Mouse (Mus musculus): Measurements from ENCODE around the gene Otub1.

Gene Otub1

GRCm38 (mm10) chr19:7205753-7206736, at the start of gene Otub1:
Gene Otub1, minus strand, starts transcription at chr19:7206316.
- peak; percentile 95 for DNase-seq (ENCODE audit: low read depth, low spot score)

DNA sequence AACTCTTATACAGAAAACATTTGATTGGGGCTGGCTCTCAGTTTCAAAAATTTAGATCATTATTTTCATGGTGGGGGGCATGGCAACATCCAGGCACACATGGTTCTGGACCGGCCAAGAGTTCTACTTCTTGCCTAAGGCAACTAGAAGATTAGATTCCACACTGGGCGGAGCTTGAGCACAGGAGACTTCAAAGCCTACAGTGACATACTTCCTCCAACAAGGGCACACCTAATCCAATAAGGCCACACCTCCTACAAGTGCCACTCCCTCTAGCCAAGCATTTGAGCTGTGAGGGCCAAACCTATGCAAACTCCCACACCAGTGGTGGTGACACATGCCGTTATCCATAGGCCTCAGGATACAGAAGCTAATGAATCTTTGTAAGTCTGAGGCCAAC, 39.9 kb upstream of the Otub1 start:
- no peak for DNase-seq (ENCODE audit: low read depth, low spot score)

DNA sequence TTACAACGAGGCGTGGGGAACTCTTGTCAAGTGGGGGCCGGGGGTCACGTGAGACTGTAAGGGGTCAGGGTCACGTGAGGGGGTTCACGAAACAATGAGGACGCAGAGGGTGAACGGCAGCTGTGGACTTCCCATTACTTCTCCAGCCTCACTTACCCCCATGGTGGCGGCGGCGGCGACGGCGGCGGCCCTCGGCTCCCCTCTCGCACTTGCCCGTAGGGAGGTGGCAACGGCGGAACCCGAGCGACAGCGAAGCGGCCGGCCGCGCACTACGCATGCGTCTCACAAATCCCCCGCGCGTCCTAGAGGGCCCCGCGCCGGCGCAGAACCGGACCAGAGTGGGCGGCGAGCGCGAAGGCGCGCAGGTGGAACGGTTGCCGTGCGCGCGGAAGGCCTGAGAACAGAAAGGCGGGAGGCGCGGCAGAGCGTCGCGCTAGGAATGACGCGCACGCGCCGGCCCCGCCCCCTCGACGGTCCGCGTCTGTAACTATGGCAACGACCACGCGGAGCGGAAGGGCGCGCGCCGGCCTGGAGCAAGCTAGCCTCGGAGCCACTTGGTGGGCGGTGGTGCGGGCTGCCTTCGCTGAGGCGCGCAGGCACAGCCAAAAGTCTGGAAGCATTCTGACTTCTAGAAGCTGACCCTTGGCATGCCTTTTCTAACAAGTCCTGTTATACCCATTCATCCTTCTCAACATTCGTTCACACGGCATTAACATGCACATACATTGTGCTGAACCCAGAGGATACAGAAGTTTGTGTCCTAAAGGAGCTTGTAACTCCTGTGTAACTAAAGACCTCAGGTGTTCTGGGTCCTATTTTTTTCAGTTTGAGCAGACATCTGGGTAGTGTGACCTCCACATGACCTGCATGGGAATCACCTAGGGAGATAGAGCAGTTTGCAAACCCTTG, 34.9 kb upstream of the Otub1 start, which contains the start of gene Naa40:
Gene Naa40, minus strand, starts transcription at position 402 of the 909 bp plus-strand sequence.
- DNase-seq (ENCODE audit: low read depth, low spot score) = peak; percentile 98

- peak; percentile 35 for DNase-seq (ENCODE audit: low read depth, low spot score)
Measured at GRCm38 (mm10) chr19:7240291-7240690, 34.2 kb upstream of the Otub1 start.

- no peak for DNase-seq (ENCODE audit: low read depth, low spot score)
Measured at GRCm38 (mm10) chr19:7239574-7239973, 33.5 kb upstream of the Otub1 start.

- DNase-seq (ENCODE audit: low read depth, low spot score) = no peak
Measured at GRCm38 (mm10) chr19:7236742-7237141, 30.6 kb upstream of the Otub1 start.

DNA sequence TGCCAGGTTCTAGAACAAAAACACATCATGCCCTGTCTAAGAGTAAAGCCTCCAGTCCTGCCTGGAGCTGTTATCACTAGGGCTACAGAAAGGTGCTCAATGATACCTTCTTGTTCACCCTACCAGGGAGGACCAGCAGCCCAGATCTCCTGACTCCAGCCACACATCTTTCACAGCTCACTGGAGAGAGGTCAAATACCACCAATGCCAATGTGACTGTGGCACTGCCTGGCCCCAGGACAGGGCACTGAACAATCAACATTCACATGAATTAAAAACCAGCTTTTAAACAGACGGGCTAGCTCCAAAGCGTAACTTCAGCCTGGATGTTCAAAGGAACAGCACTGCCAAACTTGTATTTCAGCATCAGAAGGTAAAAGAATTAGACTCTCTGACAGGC, 29.9 kb upstream of the Otub1 start:
- DNase-seq (ENCODE audit: low read depth, low spot score) = no peak

GRCm38 (mm10) chr19:7235461-7235860, 29.3 kb upstream of the Otub1 start:
- no peak for DNase-seq (ENCODE audit: low read depth, low spot score)

DNA sequence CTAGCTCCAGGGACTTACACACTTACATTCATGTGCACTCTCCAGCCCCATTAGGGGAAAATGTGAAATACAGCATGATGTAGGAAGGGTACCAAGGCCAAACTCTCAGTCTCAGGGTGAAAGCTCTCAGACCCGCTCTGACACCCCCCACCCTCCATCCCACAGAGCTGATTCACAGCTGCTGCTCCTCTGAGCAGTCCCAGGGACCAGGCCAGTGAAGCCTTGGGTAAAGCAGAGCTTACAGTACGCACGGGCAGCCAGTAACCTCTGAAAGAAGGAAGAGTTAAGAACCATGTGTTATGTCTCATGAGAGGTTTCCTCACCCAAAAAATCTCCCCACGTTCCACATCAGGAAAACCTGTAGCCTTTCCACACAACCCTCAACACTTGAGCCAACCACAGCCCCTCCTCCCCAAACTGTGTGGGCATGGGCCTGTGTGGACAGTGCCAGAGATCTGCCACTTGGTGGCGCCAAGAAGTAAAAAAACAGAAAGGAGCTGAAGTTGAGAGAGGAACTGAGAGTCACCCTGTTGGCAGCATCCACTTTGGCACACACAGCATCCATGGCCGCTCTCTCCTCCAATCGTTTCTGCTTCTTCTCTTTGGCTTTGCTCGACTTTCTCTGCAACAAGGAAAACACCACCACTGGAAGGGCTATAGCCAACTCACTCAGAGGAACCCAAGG, 28.6 kb upstream of the Otub1 start:
- DNase-seq (ENCODE audit: low read depth, low spot score) = peak; percentile 84

DNA sequence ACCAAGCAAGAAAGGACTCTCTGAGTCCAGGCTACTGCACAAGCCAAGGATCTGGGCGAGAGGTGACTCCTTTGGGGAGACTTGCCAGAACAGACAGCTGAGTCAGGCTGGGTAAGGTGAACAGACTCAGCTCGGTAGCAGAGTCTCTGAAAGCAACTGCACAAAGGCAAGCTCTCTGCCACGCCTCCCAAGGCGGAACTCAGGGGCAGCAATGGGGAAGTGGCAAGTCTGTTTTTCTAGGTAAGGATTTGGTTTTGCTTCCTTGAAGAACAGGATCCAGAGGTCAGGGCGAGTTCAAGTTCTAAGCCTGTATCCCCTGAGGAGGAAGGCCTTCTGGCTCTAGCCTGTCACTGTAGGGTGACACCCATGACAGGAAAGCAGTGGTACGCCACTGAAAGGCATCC, 20.4 kb upstream of the Otub1 start:
- no peak for DNase-seq (ENCODE audit: low read depth, low spot score)

DNA sequence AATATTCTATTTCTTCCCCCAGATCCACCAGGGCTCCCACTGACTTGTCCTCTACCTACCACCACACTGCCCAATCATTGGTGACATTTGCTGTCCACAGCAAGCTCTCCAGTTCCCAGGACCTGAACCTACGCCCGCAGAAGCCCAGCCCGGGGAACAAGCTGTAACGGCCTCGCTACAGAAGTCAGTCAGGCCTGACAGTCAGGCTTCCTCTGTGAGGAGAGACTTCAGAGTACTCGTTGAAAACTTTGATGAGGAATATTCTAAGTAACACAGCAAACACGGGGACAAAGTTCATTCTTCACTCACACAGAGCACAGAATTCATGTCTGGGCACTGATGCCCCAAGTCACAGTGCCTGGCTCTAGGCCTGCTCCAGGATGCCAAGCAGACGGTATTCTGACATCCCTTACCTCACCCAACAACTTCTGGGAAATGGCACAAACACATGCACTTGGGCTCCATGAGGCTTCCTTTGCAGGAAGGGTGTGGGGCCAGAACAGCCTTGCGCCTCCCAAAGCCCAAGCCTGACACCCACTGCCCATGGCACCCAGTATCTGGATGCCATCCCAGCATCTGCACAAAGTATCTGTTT, 19.1 kb upstream of the Otub1 start:
- DNase-seq (ENCODE audit: low read depth, low spot score) = no peak

DNA sequence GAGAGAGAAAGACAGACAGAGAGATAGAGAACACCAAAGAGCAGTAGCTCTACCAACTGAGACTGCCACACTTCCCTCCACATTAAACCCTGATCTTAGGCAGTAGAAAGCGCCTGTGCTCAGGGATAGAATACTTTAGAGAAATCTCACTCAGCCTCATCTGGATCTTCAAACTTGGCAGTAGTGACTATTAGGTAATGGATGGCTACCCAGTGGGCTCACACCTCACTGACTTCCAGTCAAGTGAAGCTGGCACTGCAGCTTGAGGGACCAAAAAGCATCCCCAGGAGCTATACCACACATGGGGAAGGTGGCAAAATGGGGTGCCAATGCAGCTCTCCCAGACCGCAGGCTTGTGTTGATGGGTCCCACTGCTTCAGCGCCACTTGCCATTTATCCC, 18.1 kb upstream of the Otub1 start:
- no peak for DNase-seq (ENCODE audit: low read depth, low spot score)

GRCm38 (mm10) chr19:7223488-7223887, 17.4 kb upstream of the Otub1 start:
- no peak for DNase-seq (ENCODE audit: low read depth, low spot score)

DNA sequence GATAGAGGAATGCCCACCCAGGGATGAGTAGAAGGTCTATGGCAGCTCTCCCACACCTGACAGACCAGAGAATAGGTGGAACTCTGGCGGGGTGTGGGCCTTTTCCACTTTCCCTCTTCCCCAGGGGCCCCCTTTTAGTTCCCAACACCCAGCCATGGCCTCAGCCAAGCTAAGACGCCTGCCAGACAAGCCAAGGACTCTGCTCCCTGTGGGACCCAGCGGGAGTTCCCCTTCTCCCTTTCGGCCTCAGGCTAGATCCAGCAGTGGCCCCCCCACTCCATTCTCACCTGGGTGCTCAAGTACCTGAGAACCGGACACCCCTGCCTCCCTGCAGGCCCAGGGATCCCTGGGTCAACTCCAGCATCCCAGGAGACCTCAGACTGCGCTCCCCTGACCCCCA, 16.1 kb upstream of the Otub1 start:
- DNase-seq (ENCODE audit: low read depth, low spot score) = no peak

GRCm38 (mm10) chr19:7218753-7219152, 12.6 kb upstream of the Otub1 start:
- no peak for DNase-seq (ENCODE audit: low read depth, low spot score)

GRCm38 (mm10) chr19:7217926-7218267, 11.8 kb upstream of the Otub1 start:
- DNase-seq (ENCODE audit: low read depth, low spot score) = no peak

DNA sequence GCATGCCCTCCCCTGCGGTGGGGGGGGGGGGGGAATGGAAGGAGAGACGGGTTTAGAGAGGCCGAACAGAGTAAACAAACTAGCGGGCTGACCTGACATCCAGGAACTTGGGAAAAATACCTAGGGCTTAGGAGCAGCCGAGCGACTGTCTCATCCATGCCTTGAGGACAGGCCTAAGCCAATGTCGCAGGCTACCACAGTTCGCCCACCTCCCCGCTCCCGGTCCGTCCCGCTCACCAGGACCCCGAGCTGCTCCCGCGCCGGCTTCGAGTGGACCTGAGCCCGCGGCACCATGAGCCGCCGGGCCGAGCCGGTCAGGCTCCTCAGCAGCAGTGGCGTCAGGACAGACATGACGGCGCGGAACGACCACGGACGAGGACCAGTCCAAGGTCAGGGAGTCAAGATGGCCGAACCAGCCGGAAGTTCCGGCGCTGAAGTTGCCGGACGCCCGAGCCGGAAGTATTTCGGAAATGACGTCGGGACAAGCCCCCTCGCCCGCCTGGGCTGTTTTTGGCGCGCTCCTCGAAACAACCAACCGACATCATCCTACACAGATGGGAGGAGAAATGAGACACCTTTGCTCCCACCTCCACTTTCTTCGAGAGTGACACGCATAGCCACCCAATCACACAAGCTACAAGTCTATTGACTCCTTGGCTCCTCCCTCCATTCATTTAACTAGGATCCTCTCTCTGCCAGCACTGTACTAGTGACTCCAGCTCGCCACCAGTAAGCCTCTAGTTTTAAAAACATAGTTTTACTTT, 11.2 kb upstream of the Otub1 start, which contains the start of gene Cox8a:
Gene Cox8a, minus strand, starts transcription at position 455 of the 764 bp plus-strand sequence.
- peak; percentile 95 for DNase-seq (ENCODE audit: low read depth, low spot score)

GRCm38 (mm10) chr19:7214484-7214883, 8.4 kb upstream of the Otub1 start:
- no peak for DNase-seq (ENCODE audit: low read depth, low spot score)

DNA sequence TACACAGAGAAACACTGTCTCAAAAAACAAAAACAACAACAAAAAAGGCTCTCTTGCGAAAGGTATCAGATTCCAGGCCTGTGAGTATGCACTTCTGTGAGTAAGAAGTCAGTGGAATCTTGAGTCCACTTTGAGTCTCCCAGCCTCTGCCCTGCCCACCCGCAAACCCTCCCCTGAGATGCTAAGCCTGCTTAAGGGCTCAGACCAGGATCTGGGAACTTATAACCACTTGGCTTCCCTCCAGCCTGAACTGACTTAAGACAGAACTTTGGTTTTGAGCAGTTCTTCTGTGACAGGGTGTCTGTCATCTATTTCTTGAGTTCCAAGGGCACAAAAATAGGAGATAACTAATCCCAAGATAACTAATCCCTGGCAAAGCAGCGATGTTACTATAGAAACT, 6.9 kb upstream of the Otub1 start:
- DNase-seq (ENCODE audit: low read depth, low spot score) = no peak

GRCm38 (mm10) chr19:7212216-7212615, 6.1 kb upstream of the Otub1 start:
- no peak for DNase-seq (ENCODE audit: low read depth, low spot score)

Data from CD4-positive, CD25-positive, alpha-beta regulatory T cell, adult 2 months (primary cell).